Mouse (Mus musculus) c-Kit-negative CD71-positive TER-119-positive erythroid progenitor cells, embryonic 14.5 days (primary cell): ENCODE data around the gene Cd70.
A peak's percentile ranks its signal among the peaks of the same experiment; 100 is the strongest.

ENCODE experiments used
- DNase-seq: peaks from one replicate; pipeline ENCODE4 v3.0.0-alpha.2; 2013; ENCODE audit warnings: low read depth, low spot score

The Cd70 gene

GRCm38 (mm10) chr17:57148994-57149803, at the start of gene Cd70:
Gene Cd70 (minus strand): TSS chr17:57149777.
- no peak for DNase-seq

- no peak for DNase-seq
Measured at GRCm38 (mm10) chr17:57198252-57198651, 48.7 kb upstream of the Cd70 start.

- no peak for DNase-seq
Measured at GRCm38 (mm10) chr17:57195326-57196010, 45.9 kb upstream of the Cd70 start.

GRCm38 (mm10) chr17:57194771-57195170, 45.2 kb upstream of the Cd70 start:
- DNase-seq = no peak

GRCm38 (mm10) chr17:57194041-57194507, 44.5 kb upstream of the Cd70 start, which contains the start of gene Tnfsf14:
Gene Tnfsf14 (minus strand): TSS chr17:57194177.
- no peak for DNase-seq

- no peak for DNase-seq
Measured at GRCm38 (mm10) chr17:57188510-57189192, 39.1 kb upstream of the Cd70 start.

GRCm38 (mm10) chr17:57185641-57186040, 36.1 kb upstream of the Cd70 start:
- DNase-seq = no peak

GRCm38 (mm10) chr17:57182871-57183270, 33.3 kb upstream of the Cd70 start:
- DNase-seq = no peak

- no peak for DNase-seq
Measured at GRCm38 (mm10) chr17:57180363-57180762, 30.8 kb upstream of the Cd70 start.

- DNase-seq = no peak
Measured at GRCm38 (mm10) chr17:57173351-57173750, 23.8 kb upstream of the Cd70 start.

- DNase-seq = no peak
Measured at GRCm38 (mm10) chr17:57172378-57172777, 22.8 kb upstream of the Cd70 start.

GRCm38 (mm10) chr17:57170616-57171260, 21.2 kb upstream of the Cd70 start:
- no peak for DNase-seq

GRCm38 (mm10) chr17:57166800-57167791, 17.5 kb upstream of the Cd70 start:
- peak; percentile 44 for DNase-seq

- no peak for DNase-seq
Measured at GRCm38 (mm10) chr17:57153787-57154186, 4.2 kb upstream of the Cd70 start.

GRCm38 (mm10) chr17:57153006-57153405, 3.4 kb upstream of the Cd70 start:
- DNase-seq = no peak

- DNase-seq = no peak
Measured at GRCm38 (mm10) chr17:57148343-57148742, 1.2 kb downstream of the Cd70 start.

GRCm38 (mm10) chr17:57145115-57145514, 4.5 kb downstream of the Cd70 start:
- DNase-seq = no peak

- DNase-seq = no peak
Measured at GRCm38 (mm10) chr17:57143704-57144103, 5.9 kb downstream of the Cd70 start.

GRCm38 (mm10) chr17:57139708-57140107, 9.9 kb downstream of the Cd70 start:
- DNase-seq = no peak

- DNase-seq = no peak
Measured at GRCm38 (mm10) chr17:57138676-57139075, 10.9 kb downstream of the Cd70 start.
